Mouse (Mus musculus) embryonic facial prominence, embryonic 13.5 days (tissue): Measurements from ENCODE around the gene Zc2hc1c. TPM values are rescaled to one million over a fixed set of nuclear protein-coding genes. Genes with fewer than 3 reads are reported as not detected.
A peak's percentile ranks its signal among the peaks of the same experiment; 100 is the strongest.
"Not testable (repeated sequence)": the region's sequence is repeated elsewhere in the genome, so short reads cannot be mapped to it uniquely, and the experiment has no call there.

Experiments
- ATAC-seq: fragments of 200-750 bp; cut with Nextera tagmentation; 2 replicates; pipeline ENCODE4 v1.8.0; 2017; ENCODE audit warnings: low read depth; ENCODE audit not compliant: insufficient number of reproducible peaks, insufficient read depth, low FRiP score, low TSS enrichment
- H3K27ac ChIP-seq: fragments of 300-500 bp; sonication (generic); 2 replicates; pipeline ENCODE4 v1.5.1; 2015; ENCODE audit warnings: moderate library complexity, mild to moderate bottlenecking, inconsistent platforms
- H3K27me3 ChIP-seq: fragments of 300-500 bp; sonication (generic); 2 replicates; pipeline ENCODE4 v1.6.1; 2015; ENCODE audit warnings: mild to moderate bottlenecking, inconsistent platforms
- H3K36me3 ChIP-seq: fragments of 300-500 bp; sonication (generic); 2 replicates; pipeline ENCODE4 v1.6.1; 2015; ENCODE audit warnings: mild to moderate bottlenecking, inconsistent platforms
- H3K4me1 ChIP-seq: fragments of 300-500 bp; sonication (generic); 2 replicates; pipeline ENCODE4 v1.6.1; 2015; ENCODE audit warnings: inconsistent platforms
- H3K4me2 ChIP-seq: fragments of 300-500 bp; sonication (generic); 2 replicates; pipeline ENCODE4 v1.6.1; 2015; ENCODE audit warnings: moderate library complexity, mild to moderate bottlenecking, inconsistent platforms
- H3K4me3 ChIP-seq: fragments of 300-500 bp; sonication (generic); 2 replicates; pipeline ENCODE4 v1.5.1; 2015; ENCODE audit warnings: mild to moderate bottlenecking, inconsistent platforms
- H3K9ac ChIP-seq: fragments of 300-500 bp; sonication (generic); 2 replicates; pipeline ENCODE4 v1.6.1; 2015; ENCODE audit warnings: mild to moderate bottlenecking, inconsistent platforms
- H3K9me3 ChIP-seq: fragments of 300-500 bp; sonication (generic); 2 replicates; pipeline ENCODE4 v1.6.1; 2016; ENCODE audit warnings: inconsistent platforms
- WGBS: fragments of 180-500 bp; shearing (Covaris S2); methylation state at CpG from one replicate; pipeline ENCODE4 v1.1.7; 2015; ENCODE audit warnings: mixed read lengths; 5-methylcytosine and 5-hydroxymethylcytosine counted together
- polyA plus RNA-seq: library from polyadenylated mRNA; unstranded; fragments of >200 nt; fragmentation: Nextera tagmentation; extraction: Ambion mirVana; gene quantifications from 2 replicates; pipeline ENCODE4 v1.2.1, GENCODE M21; 2015

Gene Zc2hc1c
- polyA plus RNA-seq, 1 experiment from 2014 or later = 0.87 TPM

- peaks cover 29% of the 10 kb centered on the region for H3K4me1 ChIP-seq
- ATAC-seq = no peak
- H3K36me3 ChIP-seq = 0 out of 2 replicates have a peak, but pooled peaks cover 4% of the 10 kb centered on the region
- no peaks in the 10 kb centered on the region for H3K27me3 ChIP-seq
- H3K27ac ChIP-seq = peak overlapping the region; percentile 90; the same call in 1 of the 2 replicates
- H3K4me2 ChIP-seq = peak overlapping the region; percentile 63; the same call in 1 of the 2 replicates
- 80% methylated on average over 7 of the region's 7 CpGs for WGBS
- peaks cover 3% of the 10 kb centered on the region; the same call in 1 of the 2 replicates for H3K9me3 ChIP-seq
- no peak overlapping the region for H3K4me3 ChIP-seq
- no peak overlapping the region for H3K9ac ChIP-seq
Measured at GRCm38 (mm10) chr12:85271132-85271842, 17.1 kb upstream of the Zc2hc1c start.

DNA sequence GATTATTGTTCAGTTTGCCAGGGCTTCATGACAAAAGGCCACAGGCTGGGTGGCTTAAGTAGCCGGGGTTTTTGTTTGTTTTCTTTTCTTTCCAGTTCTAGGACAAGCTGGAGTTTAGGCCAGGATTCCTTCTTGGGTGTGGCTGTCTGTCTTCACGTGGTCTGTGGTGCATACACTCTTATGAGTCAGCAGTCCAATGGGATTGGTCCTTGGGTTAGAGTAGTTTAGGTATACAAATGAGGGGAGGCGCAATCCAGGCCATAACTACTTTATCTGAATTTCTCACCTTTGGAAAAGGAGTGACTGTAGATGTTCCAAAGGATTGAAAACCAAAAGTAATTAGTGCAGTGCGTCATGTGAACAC lies 16.6 kb upstream of the Zc2hc1c start:
- peaks cover 29% of the 10 kb centered on the region for H3K4me1 ChIP-seq
- H3K9me3 ChIP-seq = peaks cover 3% of the 10 kb centered on the region; the same call in 1 of the 2 replicates
- 0 out of 2 replicates have a peak overlapping the region, but pooled peaks have one; percentile 33 for H3K27ac ChIP-seq
- no peaks in the 10 kb centered on the region for H3K27me3 ChIP-seq
- H3K36me3 ChIP-seq = 0 out of 2 replicates have a peak, but pooled peaks cover 4% of the 10 kb centered on the region
- H3K9ac ChIP-seq = no peak overlapping the region
- no peak for ATAC-seq
- no peak overlapping the region for H3K4me3 ChIP-seq
- WGBS = 65% methylated on average over 4 of the region's 4 CpGs
- H3K4me2 ChIP-seq = no peak overlapping the region

- no peak for ATAC-seq
- H3K9ac ChIP-seq = 0 out of 2 replicates have a peak overlapping the region, but pooled peaks have one; percentile 4
- peaks cover 29% of the 10 kb centered on the region for H3K4me1 ChIP-seq
- H3K27ac ChIP-seq = peak overlapping the region; percentile 60
- peaks cover 3% of the 10 kb centered on the region; the same call in 1 of the 2 replicates for H3K9me3 ChIP-seq
- 30% methylated on average over 10 of the region's 10 CpGs for WGBS
- no peaks in the 10 kb centered on the region for H3K27me3 ChIP-seq
- 0 out of 2 replicates have a peak, but pooled peaks cover 4% of the 10 kb centered on the region for H3K36me3 ChIP-seq
- no peak overlapping the region for H3K4me3 ChIP-seq
- H3K4me2 ChIP-seq = no peak overlapping the region; the same call in 1 of the 2 replicates
Measured at GRCm38 (mm10) chr12:85273508-85273907, 14.9 kb upstream of the Zc2hc1c start.

- H3K4me2 ChIP-seq = no peak overlapping the region
- H3K27me3 ChIP-seq = no peaks in the 10 kb centered on the region
- H3K9me3 ChIP-seq = peaks cover 3% of the 10 kb centered on the region; the same call in 1 of the 2 replicates
- no peak overlapping the region for H3K4me3 ChIP-seq
- 0 out of 2 replicates have a peak, but pooled peaks cover 4% of the 10 kb centered on the region for H3K36me3 ChIP-seq
- H3K9ac ChIP-seq = no peak overlapping the region
- no peak overlapping the region for H3K27ac ChIP-seq
- no peak for ATAC-seq
- WGBS = 78% methylated on average over 5 of the region's 5 CpGs
- H3K4me1 ChIP-seq = peaks cover 28% of the 10 kb centered on the region
Measured at GRCm38 (mm10) chr12:85276273-85276672, 12.1 kb upstream of the Zc2hc1c start.

DNA sequence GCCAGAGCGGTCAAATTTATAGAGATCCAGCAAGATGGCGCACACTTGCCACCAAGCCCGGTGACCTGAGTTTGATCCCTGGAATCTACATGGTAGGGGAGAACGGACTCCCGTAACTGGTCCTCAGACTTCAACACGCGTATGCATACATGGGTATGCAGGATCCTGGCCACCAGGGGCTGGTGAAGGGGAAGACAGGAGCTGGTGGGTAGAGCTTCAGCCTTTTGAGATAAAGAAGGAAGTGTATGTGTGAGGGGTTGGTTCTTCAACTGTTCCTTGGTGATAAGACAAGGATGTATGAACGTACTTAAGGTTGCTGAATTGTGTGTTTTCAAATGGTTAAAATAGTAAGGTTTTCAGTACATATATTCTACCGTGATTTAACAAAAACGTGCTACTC lies 9.5 kb upstream of the Zc2hc1c start:
- H3K4me3 ChIP-seq = no peak overlapping the region
- no peak overlapping the region for H3K27ac ChIP-seq
- no peak for ATAC-seq
- H3K4me1 ChIP-seq = peaks cover 6% of the 10 kb centered on the region; the same call in 1 of the 2 replicates
- no peaks in the 10 kb centered on the region for H3K27me3 ChIP-seq
- H3K4me2 ChIP-seq = no peak overlapping the region
- peaks cover 3% of the 10 kb centered on the region; the same call in 1 of the 2 replicates for H3K9me3 ChIP-seq
- WGBS = 94% methylated on average over 10 of the region's 10 CpGs
- H3K36me3 ChIP-seq = 0 out of 2 replicates have a peak, but pooled peaks cover 4% of the 10 kb centered on the region
- no peak overlapping the region for H3K9ac ChIP-seq

- peaks cover 6% of the 10 kb centered on the region; the same call in 1 of the 2 replicates for H3K4me1 ChIP-seq
- H3K9me3 ChIP-seq = peaks cover 2% of the 10 kb centered on the region; the same call in 1 of the 2 replicates
- 0 out of 2 replicates have a peak, but pooled peaks cover 4% of the 10 kb centered on the region for H3K36me3 ChIP-seq
- H3K4me2 ChIP-seq = peak overlapping the region; percentile 86
- peak overlapping the region; percentile 82 for H3K27ac ChIP-seq
- 7% methylated on average over 10 of the region's 10 CpGs for WGBS
- no peaks in the 10 kb centered on the region for H3K27me3 ChIP-seq
- no peak for ATAC-seq
- peak overlapping the region; percentile 87 for H3K9ac ChIP-seq
- H3K4me3 ChIP-seq = peak overlapping the region; percentile 78
Measured at GRCm38 (mm10) chr12:85279396-85280080, 8.9 kb upstream of the Zc2hc1c start.

DNA sequence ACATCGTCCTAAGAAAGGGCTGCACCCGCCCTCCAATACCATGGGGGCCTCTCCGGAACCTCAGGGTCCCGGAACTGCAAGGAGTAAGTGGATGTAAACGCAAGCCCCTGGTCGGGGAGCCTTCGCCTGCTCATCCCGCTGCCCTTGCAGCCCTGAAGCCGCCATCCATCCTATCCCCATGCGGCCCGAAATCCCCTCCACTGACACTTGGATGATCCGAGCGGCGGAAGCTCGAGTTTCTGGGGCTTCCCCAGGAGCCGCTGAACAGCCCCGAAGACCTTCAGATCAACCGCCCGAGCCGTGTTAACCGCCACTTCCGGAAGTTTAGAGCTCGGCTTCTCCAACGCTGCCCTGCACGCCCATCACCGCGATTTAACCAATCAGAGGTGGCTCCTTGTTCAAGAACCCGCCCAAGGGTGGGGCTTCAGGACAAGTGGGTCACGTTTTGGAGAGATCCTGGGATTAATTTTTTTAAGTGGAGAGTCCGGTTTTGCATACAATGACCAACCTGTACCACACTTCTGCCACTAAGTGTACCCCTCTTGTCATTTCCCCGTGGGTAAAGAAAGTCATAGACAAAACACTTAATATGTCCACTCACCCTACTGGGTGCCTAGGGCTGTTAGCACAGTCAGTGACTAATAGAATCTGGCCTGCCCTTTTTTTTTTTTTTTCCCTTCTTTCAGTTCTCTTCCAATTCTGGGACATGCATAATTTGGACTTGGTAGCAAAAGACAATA lies 8.1 kb upstream of the Zc2hc1c start:
- peak overlapping the region; percentile 82 for H3K27ac ChIP-seq
- peak; percentile 89 for ATAC-seq
- no peaks in the 10 kb centered on the region for H3K9me3 ChIP-seq
- no peaks in the 10 kb centered on the region for H3K36me3 ChIP-seq
- no peaks in the 10 kb centered on the region for H3K27me3 ChIP-seq
- peak overlapping the region; percentile 86 for H3K4me2 ChIP-seq
- H3K4me1 ChIP-seq = peaks cover 6% of the 10 kb centered on the region; the same call in 1 of the 2 replicates
- H3K4me3 ChIP-seq = peak overlapping the region; percentile 78
- WGBS = under 1% methylated on average over 31 of the region's 31 CpGs
- peak overlapping the region; percentile 87 for H3K9ac ChIP-seq

- no peak for ATAC-seq
- H3K4me1 ChIP-seq = peaks cover 6% of the 10 kb centered on the region; the same call in 1 of the 2 replicates
- H3K4me2 ChIP-seq = peak overlapping the region; percentile 86
- no peaks in the 10 kb centered on the region for H3K9me3 ChIP-seq
- peak overlapping the region; percentile 78; the same call in 1 of the 2 replicates for H3K4me3 ChIP-seq
- no peaks in the 10 kb centered on the region for H3K27me3 ChIP-seq
- H3K36me3 ChIP-seq = no peaks in the 10 kb centered on the region
- 57% methylated on average over 12 of the region's 12 CpGs for WGBS
- H3K27ac ChIP-seq = no peak overlapping the region
- H3K9ac ChIP-seq = no peak overlapping the region
Measured at GRCm38 (mm10) chr12:85280845-85281651, 7.3 kb upstream of the Zc2hc1c start.

GRCm38 (mm10) chr12:85281756-85282155 lies 6.6 kb upstream of the Zc2hc1c start:
- WGBS = 86% methylated on average over 2 of the region's 4 CpGs
- not testable (repeated sequence) for H3K4me1 ChIP-seq, H3K9ac ChIP-seq, H3K27ac ChIP-seq, H3K4me2 ChIP-seq, H3K4me3 ChIP-seq, ATAC-seq, H3K9me3 ChIP-seq, H3K36me3 ChIP-seq, H3K27me3 ChIP-seq

DNA sequence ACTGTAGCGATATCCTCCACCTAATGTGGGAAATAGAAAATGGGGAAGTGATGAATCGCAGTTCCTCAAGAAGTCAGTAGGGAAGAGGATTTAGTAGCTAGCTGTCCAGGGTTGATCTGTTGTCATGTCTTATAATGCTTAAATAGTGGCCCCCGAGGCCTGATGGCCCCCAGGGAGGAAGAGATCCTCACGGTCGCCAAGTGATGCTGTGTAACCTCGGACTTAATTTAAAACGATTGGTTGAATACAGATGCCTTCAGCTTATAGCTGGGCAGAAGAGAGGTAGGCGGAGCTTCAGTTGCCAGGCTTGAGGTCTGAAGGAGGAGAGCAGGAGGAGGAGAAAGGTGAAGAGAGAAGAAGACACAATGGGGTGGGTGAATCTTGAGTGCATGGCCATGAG lies 4.1 kb upstream of the Zc2hc1c start:
- H3K9me3 ChIP-seq = no peaks in the 10 kb centered on the region
- H3K4me3 ChIP-seq = no peak overlapping the region
- no peak overlapping the region for H3K4me2 ChIP-seq
- H3K27me3 ChIP-seq = no peaks in the 10 kb centered on the region
- 65% methylated on average over 8 of the region's 8 CpGs for WGBS
- H3K4me1 ChIP-seq = peaks cover 16% of the 10 kb centered on the region
- H3K9ac ChIP-seq = no peak overlapping the region
- no peaks in the 10 kb centered on the region for H3K36me3 ChIP-seq
- no peak for ATAC-seq
- no peak overlapping the region for H3K27ac ChIP-seq
